Mouse (Mus musculus): ENCODE results near the gene Ets2. TPM values are rescaled to one million over a fixed set of nuclear protein-coding genes. Genes with fewer than 3 reads are reported as not detected.
A peak's percentile ranks its signal among the peaks of the same experiment; 100 is the strongest.

The Ets2 gene
- polyA plus RNA-seq, 1 experiment from 2014 or later: 74.7 TPM

DNA sequence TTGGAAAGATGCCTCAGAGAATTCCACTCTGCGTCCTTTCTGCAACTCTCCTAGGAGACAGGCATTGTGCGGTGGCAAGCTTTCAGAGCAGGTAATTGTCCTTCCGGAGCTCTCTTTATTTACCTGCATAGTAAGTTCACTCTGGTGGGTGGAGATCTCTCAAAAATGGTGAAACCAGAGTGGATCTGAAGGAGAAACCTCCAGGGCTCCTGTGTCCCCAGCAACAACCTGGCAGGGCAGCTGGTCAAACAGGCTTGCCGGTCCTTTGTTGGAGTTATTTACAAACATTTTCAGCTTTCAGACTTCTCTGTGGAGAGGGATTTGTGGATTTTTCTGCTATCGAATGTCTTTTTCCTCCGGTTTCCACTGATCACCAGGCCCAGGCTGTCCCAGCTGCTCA lies 34.6 kb downstream of the Ets2 start:
- peaks cover 15% of the 10 kb centered on the region for H3K4me1 ChIP-seq
- 70% methylated on average over 6 of the region's 6 CpGs for WGBS
- H3K9me3 ChIP-seq: no peaks in the 10 kb centered on the region
- H3K36me3 ChIP-seq: no peaks in the 10 kb centered on the region
- H3K4me2 ChIP-seq: no peak overlapping the region
- no peak overlapping the region for H3K9ac ChIP-seq
- H3K27me3 ChIP-seq: no peaks in the 10 kb centered on the region
- 0 out of 2 replicates have a peak overlapping the region, but pooled peaks have one; percentile 12 for H3K27ac ChIP-seq
- no peak; the same call in 1 of the 2 replicates for ATAC-seq (ENCODE audit: insufficient number of reproducible peaks, insufficient read depth, low FRiP score, low TSS enrichment, low read depth)
- no peak overlapping the region for H3K4me3 ChIP-seq

DNA sequence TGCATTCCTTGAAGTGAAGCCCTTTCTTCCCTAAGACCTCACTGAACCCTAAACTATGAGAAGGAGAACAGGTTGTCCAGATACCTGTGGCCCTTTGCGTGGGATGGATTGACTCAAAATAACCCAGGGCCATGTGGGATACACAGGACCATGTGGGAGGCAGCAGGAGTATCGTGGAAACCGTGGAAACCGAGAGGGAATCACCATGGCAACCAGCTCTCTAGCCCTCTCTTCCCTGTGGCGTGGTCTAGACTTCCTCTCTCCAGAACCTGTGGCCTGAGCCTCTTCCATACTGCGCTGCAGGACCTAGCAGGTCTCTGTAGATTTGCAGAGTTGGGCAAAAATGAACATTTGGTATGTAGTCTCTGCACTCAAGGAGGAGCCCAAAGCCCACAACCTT lies 37.6 kb downstream of the Ets2 start:
- Histone ChIP-seq H3K36me3 (no peaks in the 10 kb centered on the region), H3K9me3 (no peaks in the 10 kb centered on the region), H3K4me3 (no peak overlapping the region), H3K9ac (no peak overlapping the region), H3K27me3 (no peaks in the 10 kb centered on the region), H3K4me2 (no peak overlapping the region), H3K4me1 (peaks cover 35% of the 10 kb centered on the region), H3K27ac (no peak overlapping the region)
- no peak for ATAC-seq (ENCODE audit: insufficient number of reproducible peaks, insufficient read depth, low FRiP score, low TSS enrichment, low read depth)
- 64% methylated on average over 6 of the region's 6 CpGs for WGBS

DNA sequence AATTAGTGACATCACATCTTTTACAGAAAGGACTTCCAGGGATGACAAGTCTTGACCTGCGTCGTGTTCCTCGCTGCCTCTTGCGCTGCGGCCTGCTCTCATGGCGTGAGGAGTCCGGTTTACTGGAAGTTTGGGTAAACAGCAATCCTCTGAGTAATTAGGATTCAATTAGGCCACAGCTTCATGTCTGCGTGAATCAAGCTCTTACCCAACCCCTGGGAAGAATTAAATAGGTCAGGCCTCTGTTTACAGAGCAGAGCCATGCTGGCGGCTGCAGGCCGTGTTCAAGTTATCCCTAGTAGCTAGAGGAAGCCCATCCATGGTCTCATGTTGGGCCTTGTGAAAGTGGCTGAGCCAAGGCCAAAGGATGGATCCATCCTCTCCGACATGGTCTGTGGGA lies 39.5 kb downstream of the Ets2 start:
- H3K27me3 ChIP-seq: no peaks in the 10 kb centered on the region
- H3K4me3 ChIP-seq: no peak overlapping the region
- no peak for ATAC-seq (ENCODE audit: insufficient number of reproducible peaks, insufficient read depth, low FRiP score, low TSS enrichment, low read depth)
- no peak overlapping the region for H3K27ac ChIP-seq
- H3K4me2 ChIP-seq: no peak overlapping the region
- peaks cover 45% of the 10 kb centered on the region for H3K4me1 ChIP-seq
- WGBS: 69% methylated on average over 11 of the region's 11 CpGs
- H3K9me3 ChIP-seq: no peaks in the 10 kb centered on the region
- H3K9ac ChIP-seq: no peak overlapping the region
- no peaks in the 10 kb centered on the region for H3K36me3 ChIP-seq

DNA sequence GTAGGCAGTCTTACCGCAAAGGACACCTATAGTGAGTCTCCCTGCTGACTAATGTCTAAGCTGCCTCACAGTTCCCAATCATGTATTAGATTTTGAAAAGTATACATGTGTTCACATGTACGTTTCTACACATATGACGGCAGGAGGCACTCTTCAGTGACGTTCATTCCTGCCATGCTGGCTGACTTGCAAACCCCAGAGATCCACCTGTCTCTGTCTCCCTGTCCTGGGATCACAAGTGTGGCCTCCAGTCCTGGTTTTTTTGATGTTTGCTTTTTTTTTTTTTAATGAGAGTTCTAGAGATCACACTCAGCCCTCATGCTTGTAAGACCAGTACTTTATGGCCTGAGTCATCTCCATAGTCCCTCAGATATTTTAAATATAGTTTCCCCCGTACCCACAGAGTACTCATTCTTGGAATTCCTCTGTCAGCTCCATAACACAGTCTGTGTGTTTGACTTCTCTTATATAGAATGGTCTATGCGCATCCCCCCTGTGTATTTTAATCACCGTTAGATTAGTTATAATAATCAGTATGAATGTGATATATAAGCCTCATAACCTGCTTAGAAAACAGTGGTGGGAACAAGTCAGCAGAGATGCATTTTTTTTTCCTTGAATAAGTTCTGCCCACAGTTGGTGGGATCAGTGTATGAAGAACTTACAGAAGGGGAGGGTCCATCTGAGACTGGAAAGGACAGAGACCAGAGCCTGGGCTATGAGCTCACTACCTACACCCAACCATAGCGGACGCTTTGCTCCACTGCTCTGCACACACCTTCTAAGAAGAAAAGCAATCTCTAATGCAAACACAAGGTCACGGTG lies 40.3 kb downstream of the Ets2 start:
- H3K36me3 ChIP-seq: no peaks in the 10 kb centered on the region
- H3K9me3 ChIP-seq: no peaks in the 10 kb centered on the region
- WGBS: 79% methylated on average over 10 of the region's 10 CpGs
- no peak overlapping the region for H3K27ac ChIP-seq
- no peak overlapping the region for H3K4me2 ChIP-seq
- no peak overlapping the region for H3K4me3 ChIP-seq
- peaks cover 46% of the 10 kb centered on the region for H3K4me1 ChIP-seq
- no peak overlapping the region for H3K9ac ChIP-seq
- H3K27me3 ChIP-seq: no peaks in the 10 kb centered on the region
- ATAC-seq (ENCODE audit: insufficient number of reproducible peaks, insufficient read depth, low FRiP score, low TSS enrichment, low read depth): no peak

DNA sequence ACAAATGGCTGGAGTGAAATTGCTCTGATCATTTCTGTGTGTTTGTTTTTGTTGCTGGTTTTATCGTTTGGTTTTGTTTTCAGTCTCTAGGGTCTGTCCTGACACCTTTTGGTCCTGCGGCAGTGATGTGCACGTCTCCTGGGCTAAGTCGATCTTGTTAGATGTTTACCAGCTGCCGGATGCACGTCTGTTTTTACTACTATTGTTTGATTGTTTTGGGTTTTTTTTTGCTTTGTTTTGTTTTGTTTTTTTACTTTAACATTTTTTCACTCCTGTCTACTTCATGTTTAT lies 40.8 kb downstream of the Ets2 start:
- H3K36me3 ChIP-seq: no peaks in the 10 kb centered on the region
- H3K4me1 ChIP-seq: peaks cover 46% of the 10 kb centered on the region
- no peaks in the 10 kb centered on the region for H3K9me3 ChIP-seq
- no peak for ATAC-seq (ENCODE audit: insufficient number of reproducible peaks, insufficient read depth, low FRiP score, low TSS enrichment, low read depth)
- H3K27me3 ChIP-seq: no peaks in the 10 kb centered on the region
- no peak overlapping the region for H3K4me3 ChIP-seq
- no peak overlapping the region for H3K27ac ChIP-seq
- WGBS: 53% methylated on average over 6 of the region's 6 CpGs
- H3K9ac ChIP-seq: no peak overlapping the region
- no peak overlapping the region for H3K4me2 ChIP-seq

DNA sequence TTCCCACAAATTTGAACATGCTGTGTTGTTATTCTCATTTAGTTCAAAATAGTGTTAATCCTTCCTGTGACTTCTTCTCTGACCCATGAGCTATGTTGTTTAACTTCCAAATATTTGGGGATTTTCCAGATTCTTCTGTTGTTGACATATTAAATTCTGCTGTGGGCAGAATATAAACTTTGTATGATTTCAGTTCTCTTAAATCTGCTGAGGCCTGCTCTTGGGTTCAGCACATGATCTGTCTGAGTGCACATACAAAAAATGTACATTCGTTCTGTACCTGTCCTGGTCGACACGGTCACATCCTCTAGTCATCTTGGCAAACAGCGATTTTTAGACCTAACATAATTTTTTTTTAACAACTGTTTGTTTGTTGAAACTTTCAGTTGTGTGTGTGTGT lies 41.2 kb downstream of the Ets2 start:
- no peak for ATAC-seq (ENCODE audit: insufficient number of reproducible peaks, insufficient read depth, low FRiP score, low TSS enrichment, low read depth)

DNA sequence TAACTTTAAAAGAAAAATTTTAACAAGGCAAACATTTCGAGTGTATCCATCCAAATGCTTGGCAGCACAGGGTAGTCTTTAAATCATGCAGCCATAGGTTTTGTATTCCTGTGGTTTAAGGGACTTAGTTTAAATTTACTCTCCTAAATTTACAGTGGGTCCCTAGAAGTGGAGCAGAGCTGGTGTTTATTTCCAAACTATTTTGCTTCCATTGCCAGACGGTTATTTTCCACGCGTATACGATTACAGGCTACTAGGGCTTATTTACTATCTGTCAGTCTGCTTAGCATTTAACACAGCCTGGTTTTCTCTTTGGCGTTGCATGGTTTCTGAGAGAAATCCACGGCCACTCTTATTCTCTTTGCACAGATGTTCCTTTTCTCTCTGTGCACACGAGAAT lies 42.9 kb downstream of the Ets2 start:
- Histone ChIP-seq H3K4me3 (no peak overlapping the region), H3K27ac (peak overlapping the region; percentile 68), H3K36me3 (no peaks in the 10 kb centered on the region), H3K9ac (no peak overlapping the region), H3K4me1 (peaks cover 55% of the 10 kb centered on the region), H3K4me2 (no peak overlapping the region), H3K9me3 (no peaks in the 10 kb centered on the region), H3K27me3 (no peaks in the 10 kb centered on the region)
- ATAC-seq (ENCODE audit: insufficient number of reproducible peaks, insufficient read depth, low FRiP score, low TSS enrichment, low read depth): no peak
- 40% methylated on average over 8 of the region's 8 CpGs for WGBS

More for the DNA sequence above, 41.2 kb downstream of the Ets2 start:
- no peak overlapping the region for H3K4me3 ChIP-seq
- no peaks in the 10 kb centered on the region for H3K9me3 ChIP-seq
- no peaks in the 10 kb centered on the region for H3K27me3 ChIP-seq
- no peak overlapping the region for H3K9ac ChIP-seq
- no peak overlapping the region for H3K4me2 ChIP-seq
- 78% methylated on average over 4 of the region's 4 CpGs for WGBS
- no peak overlapping the region for H3K27ac ChIP-seq
- peaks cover 46% of the 10 kb centered on the region for H3K4me1 ChIP-seq
- no peaks in the 10 kb centered on the region for H3K36me3 ChIP-seq

DNA sequence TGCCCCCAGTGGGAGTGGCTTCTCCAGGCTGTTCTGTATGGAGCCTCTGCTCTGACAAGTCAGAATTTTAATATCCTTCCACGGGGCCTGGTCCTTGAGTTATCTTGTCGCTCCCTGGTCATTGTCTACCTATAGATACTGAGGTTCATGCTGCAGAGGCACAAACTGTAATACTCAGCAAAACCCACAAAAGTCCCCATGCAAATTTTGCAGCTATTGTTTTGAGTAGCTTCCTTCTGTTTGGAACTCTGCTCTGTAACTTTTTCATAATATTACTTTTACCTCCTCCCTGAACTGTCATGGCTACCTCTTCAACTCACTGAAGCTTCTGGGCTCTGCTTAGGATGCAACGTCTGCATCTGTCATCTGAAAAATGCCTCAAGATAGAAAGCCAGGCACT lies 43.8 kb downstream of the Ets2 start:
- Histone ChIP-seq H3K27ac (peak overlapping the region; percentile 68; the same call in 1 of the 2 replicates), H3K36me3 (no peaks in the 10 kb centered on the region), H3K4me1 (peaks cover 58% of the 10 kb centered on the region), H3K4me3 (no peak overlapping the region), H3K4me2 (no peak overlapping the region), H3K27me3 (no peaks in the 10 kb centered on the region), H3K9me3 (no peaks in the 10 kb centered on the region), H3K9ac (no peak overlapping the region)
- ATAC-seq (ENCODE audit: insufficient number of reproducible peaks, insufficient read depth, low FRiP score, low TSS enrichment, low read depth): no peak
- 75% methylated on average over 3 of the region's 3 CpGs for WGBS

DNA sequence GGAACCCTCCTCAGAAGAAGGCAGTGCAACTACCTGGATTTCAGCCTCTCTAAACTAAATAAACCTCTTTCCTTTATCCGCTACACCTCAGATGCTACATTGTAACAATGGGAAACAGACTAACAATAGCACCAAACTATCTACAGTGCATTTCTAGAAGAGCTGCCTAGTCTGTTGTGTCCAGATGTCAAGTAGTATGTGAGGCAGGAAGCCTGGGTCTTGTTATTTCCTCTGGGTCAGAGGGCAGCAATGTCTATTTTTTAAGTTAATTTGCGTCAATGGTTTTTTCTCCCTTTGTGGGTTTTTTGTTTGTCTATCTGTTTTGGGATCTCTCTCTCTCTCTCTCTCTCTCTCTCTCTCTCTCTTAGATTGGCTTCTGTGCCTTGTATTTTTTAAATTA lies 44.7 kb downstream of the Ets2 start:
- H3K4me1 ChIP-seq: peaks cover 51% of the 10 kb centered on the region
- H3K27ac ChIP-seq: 0 out of 2 replicates have a peak overlapping the region, but pooled peaks have one; percentile 1
- no peaks in the 10 kb centered on the region for H3K36me3 ChIP-seq
- H3K27me3 ChIP-seq: no peaks in the 10 kb centered on the region
- WGBS: 88% methylated on average over 2 of the region's 2 CpGs
- H3K9me3 ChIP-seq: no peaks in the 10 kb centered on the region
- no peak for ATAC-seq (ENCODE audit: insufficient number of reproducible peaks, insufficient read depth, low FRiP score, low TSS enrichment, low read depth)
- no peak overlapping the region for H3K4me2 ChIP-seq
- no peak overlapping the region for H3K9ac ChIP-seq
- no peak overlapping the region for H3K4me3 ChIP-seq

DNA sequence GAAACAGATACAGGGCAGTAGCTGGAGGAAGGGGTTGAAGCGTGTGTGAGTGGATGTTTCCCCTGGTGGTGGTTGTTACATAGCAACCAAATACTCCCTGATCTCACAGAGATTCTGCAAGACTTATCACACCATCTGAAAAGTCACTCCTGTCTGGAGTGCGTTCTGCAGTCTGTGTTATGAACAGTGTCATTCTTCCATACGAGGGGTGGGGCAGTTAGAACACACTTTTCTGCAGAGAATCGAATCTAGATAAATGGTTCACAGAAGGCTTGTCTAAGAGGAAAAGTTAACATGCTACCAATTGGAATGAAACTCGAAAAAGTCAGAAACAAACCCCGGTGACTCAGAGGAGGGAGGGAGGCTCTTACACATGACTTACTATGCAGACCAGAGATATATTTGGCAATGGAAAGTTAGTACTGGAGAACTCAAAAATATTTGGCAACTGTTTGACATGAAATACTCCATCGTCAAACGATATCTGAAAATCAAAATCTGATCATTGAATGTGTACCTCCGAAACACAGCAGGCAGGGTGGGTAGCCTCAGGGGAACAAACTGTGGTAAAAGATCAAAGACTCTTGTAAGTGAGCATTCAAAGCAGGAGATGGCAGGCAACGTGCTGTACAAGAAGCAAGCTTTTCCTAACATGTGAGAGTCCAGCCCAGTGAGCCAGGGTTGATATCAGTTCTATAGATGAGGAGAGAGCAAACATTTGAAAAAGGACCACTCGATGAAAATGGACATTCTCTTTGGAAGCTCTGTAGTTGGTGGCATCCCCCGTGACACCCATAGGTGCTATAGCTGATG lies 47.6 kb downstream of the Ets2 start:
- Histone ChIP-seq H3K4me1 (peaks cover 36% of the 10 kb centered on the region), H3K9ac (no peak overlapping the region), H3K9me3 (no peaks in the 10 kb centered on the region), H3K4me2 (no peak overlapping the region), H3K27ac (peak overlapping the region; percentile 62), H3K36me3 (no peaks in the 10 kb centered on the region), H3K4me3 (no peak overlapping the region), H3K27me3 (no peaks in the 10 kb centered on the region)
- no peak for ATAC-seq (ENCODE audit: insufficient number of reproducible peaks, insufficient read depth, low FRiP score, low TSS enrichment, low read depth)
- 51% methylated on average over 12 of the region's 12 CpGs for WGBS

DNA sequence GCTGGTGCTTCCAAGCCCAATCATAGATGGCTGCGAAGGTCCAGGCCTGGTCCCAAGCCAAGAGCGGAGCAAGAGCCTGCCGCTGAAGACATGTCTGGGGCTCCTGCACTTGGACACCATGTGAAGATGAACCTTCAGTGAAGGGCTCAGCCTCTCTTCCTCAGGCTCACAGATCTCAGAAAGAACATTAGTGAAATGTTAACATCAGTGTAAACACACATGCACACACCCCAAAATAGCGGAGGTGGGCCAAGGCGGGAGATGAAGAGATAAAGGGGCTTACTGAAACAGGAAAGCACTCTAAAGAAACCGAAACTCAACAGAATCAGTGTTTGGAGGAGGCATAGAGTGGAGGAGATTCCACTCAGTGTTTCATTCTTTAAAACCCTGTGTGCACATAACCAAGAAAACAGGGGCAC lies 48.3 kb downstream of the Ets2 start:
- H3K27ac ChIP-seq: no peak overlapping the region
- no peak for ATAC-seq (ENCODE audit: insufficient number of reproducible peaks, insufficient read depth, low FRiP score, low TSS enrichment, low read depth)
- WGBS: 82% methylated on average over 6 of the region's 6 CpGs
- no peaks in the 10 kb centered on the region for H3K36me3 ChIP-seq
- H3K4me2 ChIP-seq: no peak overlapping the region
- no peak overlapping the region for H3K4me3 ChIP-seq
- H3K27me3 ChIP-seq: no peaks in the 10 kb centered on the region
- H3K9ac ChIP-seq: no peak overlapping the region
- no peaks in the 10 kb centered on the region for H3K9me3 ChIP-seq
- H3K4me1 ChIP-seq: peaks cover 31% of the 10 kb centered on the region

DNA sequence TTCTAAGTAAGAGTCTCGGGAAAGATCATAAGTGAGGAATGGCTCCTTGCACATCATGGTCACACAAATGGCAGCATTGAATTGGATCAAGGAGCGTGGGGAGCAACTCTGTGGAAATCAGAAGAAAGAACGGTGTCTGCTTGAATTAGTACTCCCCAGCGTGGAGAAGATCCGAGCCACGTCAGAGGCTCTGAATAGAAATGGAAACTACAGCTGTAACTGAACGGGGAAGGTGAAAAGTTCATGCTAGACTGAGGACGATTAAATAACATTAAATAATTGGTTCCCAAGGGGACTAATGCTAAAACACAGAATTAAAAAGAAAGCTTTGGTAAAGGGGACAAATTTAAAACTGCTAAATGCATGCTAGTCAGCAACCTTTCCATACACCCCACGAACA lies 50.6 kb downstream of the Ets2 start:
- H3K27ac ChIP-seq: no peak overlapping the region
- peaks cover 25% of the 10 kb centered on the region for H3K4me1 ChIP-seq
- no peaks in the 10 kb centered on the region for H3K9me3 ChIP-seq
- 51% methylated on average over 9 of the region's 9 CpGs for WGBS
- no peak overlapping the region for H3K9ac ChIP-seq
- no peaks in the 10 kb centered on the region for H3K27me3 ChIP-seq
- H3K4me3 ChIP-seq: no peak overlapping the region
- ATAC-seq (ENCODE audit: insufficient number of reproducible peaks, insufficient read depth, low FRiP score, low TSS enrichment, low read depth): no peak
- H3K36me3 ChIP-seq: no peaks in the 10 kb centered on the region
- no peak overlapping the region for H3K4me2 ChIP-seq
